Mouse (Mus musculus) heart, embryonic 12.5 days (tissue): ENCODE measurements around the gene Chchd6. TPM values are rescaled to one million over a fixed set of nuclear protein-coding genes. Genes with fewer than 3 reads are reported as not detected.

ENCODE experiments used
- ATAC-seq: fragments of 200-750 bp; cut with Nextera tagmentation; 2 replicates; pipeline ENCODE4 v1.8.0; 2017; ENCODE audit warnings: moderate TSS enrichment, moderate library complexity; ENCODE audit not compliant: insufficient number of reproducible peaks, low FRiP score
- H3K27ac ChIP-seq: fragments of 300-500 bp; sonication (generic); 2 replicates; pipeline ENCODE4 v1.5.1; 2016; ENCODE audit warnings: mild to moderate bottlenecking, moderate library complexity; ENCODE audit not compliant: poor library complexity, severe bottlenecking
- H3K27me3 ChIP-seq: fragments of 300-500 bp; sonication (generic); replicated peaks from 2 replicates; pipeline ENCODE4 v1.6.1; 2016; ENCODE audit warnings: mild to moderate bottlenecking, moderate library complexity
- H3K36me3 ChIP-seq: fragments of 300-500 bp; sonication (generic); 2 replicates; pipeline ENCODE4 v1.6.1; 2016; ENCODE audit warnings: mild to moderate bottlenecking, moderate library complexity
- H3K4me1 ChIP-seq: fragments of 300-500 bp; sonication (generic); replicated peaks from 2 replicates; pipeline ENCODE4 v1.6.1; 2016; ENCODE audit warnings: mild to moderate bottlenecking
- H3K4me2 ChIP-seq: fragments of 300-500 bp; sonication (generic); 2 replicates; pipeline ENCODE4 v1.6.1; 2016; ENCODE audit warnings: mild to moderate bottlenecking, moderate library complexity
- H3K4me3 ChIP-seq: fragments of 300-500 bp; sonication (generic); 2 replicates; pipeline ENCODE4 v1.5.1; 2016; ENCODE audit warnings: mild to moderate bottlenecking
- H3K9ac ChIP-seq: fragments of 300-500 bp; sonication (generic); 2 replicates; pipeline ENCODE4 v1.6.1; 2016; ENCODE audit warnings: mild to moderate bottlenecking, moderate library complexity
- H3K9me3 ChIP-seq: fragments of 300-500 bp; sonication (generic); replicated peaks from 2 replicates; pipeline ENCODE4 v1.6.1; 2016; ENCODE audit warnings: mild to moderate bottlenecking, moderate library complexity
- WGBS: fragments of 180-500 bp; shearing (Covaris S2); methylation state at CpG from one replicate; pipeline ENCODE4 v1.1.7; 2016; 5-methylcytosine and 5-hydroxymethylcytosine counted together
- polyA plus RNA-seq: library from polyadenylated mRNA; unstranded; fragments of >200 nt; fragmentation: Nextera tagmentation; extraction: Ambion mirVana; gene quantifications from 2 replicates; pipeline ENCODE4 v1.2.1, GENCODE M21; 2016

Chchd6 gene
- polyA plus RNA-seq, 1 experiment from 2014 or later: 39.7 TPM

GRCm38 (mm10) chr6:89419066-89419815 is 176.2 kb downstream of the Chchd6 start:
- H3K36me3 ChIP-seq: no peaks in the 10 kb centered on the region
- WGBS: 75% methylated on average over 3 of the region's 3 CpGs
- H3K4me3 ChIP-seq: no peak overlapping the region
- no peaks in the 10 kb centered on the region for H3K9me3 ChIP-seq
- H3K4me1 ChIP-seq: peaks cover 5% of the 10 kb centered on the region
- H3K27ac ChIP-seq: no peak overlapping the region
- H3K27me3 ChIP-seq: no peaks in the 10 kb centered on the region
- H3K9ac ChIP-seq: no peak overlapping the region
- no peak for ATAC-seq
- H3K4me2 ChIP-seq: no peak overlapping the region

- 49% methylated on average over 3 of the region's 3 CpGs for WGBS
- Histone ChIP-seq H3K27ac (no peak overlapping the region), H3K27me3 (no peaks in the 10 kb centered on the region), H3K9ac (no peak overlapping the region), H3K4me3 (no peak overlapping the region), H3K4me2 (no peak overlapping the region), H3K9me3 (no peaks in the 10 kb centered on the region), H3K4me1 (peaks cover 14% of the 10 kb centered on the region), H3K36me3 (no peaks in the 10 kb centered on the region)
- ATAC-seq: no peak
These were observed 179.3 kb downstream of the Chchd6 start for GRCm38 (mm10) chr6:89416030-89416595.

DNA sequence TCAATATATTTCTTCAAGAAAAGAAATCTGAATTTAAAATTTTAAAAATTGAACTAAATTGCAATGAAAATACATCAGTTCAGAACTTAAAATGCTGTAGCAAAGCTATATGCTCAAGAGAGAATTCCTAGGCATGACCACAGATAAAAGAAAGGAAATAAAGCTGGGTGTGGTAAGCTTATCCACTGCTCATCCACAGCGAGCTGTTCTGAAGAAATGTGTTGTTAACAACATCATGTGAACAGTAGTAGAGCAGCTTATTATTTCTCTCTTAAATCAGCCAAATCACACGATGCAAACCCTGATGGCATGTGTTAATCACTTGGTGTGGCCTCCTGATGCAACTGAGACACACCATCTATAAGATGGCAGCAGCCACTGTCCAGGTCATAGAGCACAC is 180.4 kb downstream of the Chchd6 start:
- Histone ChIP-seq H3K9ac (no peak overlapping the region), H3K4me2 (no peak overlapping the region), H3K27me3 (no peaks in the 10 kb centered on the region), H3K4me1 (peaks cover 14% of the 10 kb centered on the region), H3K36me3 (no peaks in the 10 kb centered on the region), H3K9me3 (no peaks in the 10 kb centered on the region), H3K27ac (no peak overlapping the region), H3K4me3 (no peak overlapping the region)
- WGBS: 81% methylated on average over 2 of the region's 2 CpGs
- ATAC-seq: no peak

DNA sequence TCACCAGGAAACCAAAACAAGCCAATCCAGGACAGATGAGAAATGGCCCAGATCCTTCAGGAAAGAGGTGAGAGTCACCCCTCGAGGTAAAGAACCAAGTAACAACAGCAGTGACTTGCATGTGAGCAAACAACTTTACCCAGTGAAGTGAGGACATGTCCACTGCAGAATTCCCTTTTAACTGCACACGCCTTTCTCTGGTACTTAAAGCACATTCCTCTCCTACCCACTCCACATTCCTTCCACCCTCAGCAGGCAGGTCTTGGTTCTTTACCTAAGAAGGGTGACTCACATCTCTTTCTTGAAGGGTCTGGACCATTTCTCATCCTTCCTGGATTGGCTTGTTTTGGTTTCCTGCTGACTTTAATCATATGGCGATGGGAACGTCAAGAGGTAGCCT is 181.3 kb downstream of the Chchd6 start:
- WGBS: 52% methylated on average over 4 of the region's 4 CpGs
- Histone ChIP-seq H3K4me1 (peaks cover 15% of the 10 kb centered on the region), H3K9me3 (no peaks in the 10 kb centered on the region), H3K27ac (no peak overlapping the region), H3K4me3 (no peak overlapping the region), H3K36me3 (no peaks in the 10 kb centered on the region), H3K9ac (no peak overlapping the region), H3K4me2 (no peak overlapping the region), H3K27me3 (no peaks in the 10 kb centered on the region)
- ATAC-seq: no peak

DNA sequence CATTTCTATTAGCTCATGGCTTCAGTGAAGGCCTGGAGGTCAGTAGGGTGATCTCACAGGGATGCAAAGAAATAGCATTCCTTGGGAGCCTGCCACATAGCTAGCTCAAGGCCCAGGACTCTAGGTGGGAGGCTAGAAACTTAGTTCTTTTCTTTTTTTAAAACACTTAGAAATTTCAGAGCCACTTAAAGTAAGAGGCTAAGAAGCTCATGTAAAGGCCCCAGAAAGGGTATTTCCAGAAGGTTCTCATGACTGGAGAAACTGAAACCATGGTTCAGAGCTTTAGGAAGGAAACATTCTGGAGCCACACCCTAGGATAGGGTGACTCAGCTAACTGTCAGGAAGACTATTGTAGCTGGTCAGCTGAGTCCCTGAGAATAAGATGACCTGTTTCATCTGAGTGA is 182.0 kb downstream of the Chchd6 start:
- Histone ChIP-seq H3K4me2 (no peak overlapping the region), H3K27me3 (no peaks in the 10 kb centered on the region), H3K27ac (no peak overlapping the region), H3K9me3 (no peaks in the 10 kb centered on the region), H3K4me1 (peaks cover 21% of the 10 kb centered on the region), H3K36me3 (no peaks in the 10 kb centered on the region), H3K4me3 (no peak overlapping the region), H3K9ac (no peak overlapping the region)
- ATAC-seq: no peak

- Histone ChIP-seq H3K27ac (no peak overlapping the region), H3K4me3 (no peak overlapping the region), H3K27me3 (no peaks in the 10 kb centered on the region), H3K9ac (no peak overlapping the region), H3K36me3 (no peaks in the 10 kb centered on the region), H3K4me2 (no peak overlapping the region), H3K9me3 (no peaks in the 10 kb centered on the region), H3K4me1 (peaks cover 24% of the 10 kb centered on the region)
- 68% methylated on average over 1 of the region's 1 CpGs for WGBS
- no peak for ATAC-seq
These were observed 182.9 kb downstream of the Chchd6 start for GRCm38 (mm10) chr6:89412562-89412961.

DNA sequence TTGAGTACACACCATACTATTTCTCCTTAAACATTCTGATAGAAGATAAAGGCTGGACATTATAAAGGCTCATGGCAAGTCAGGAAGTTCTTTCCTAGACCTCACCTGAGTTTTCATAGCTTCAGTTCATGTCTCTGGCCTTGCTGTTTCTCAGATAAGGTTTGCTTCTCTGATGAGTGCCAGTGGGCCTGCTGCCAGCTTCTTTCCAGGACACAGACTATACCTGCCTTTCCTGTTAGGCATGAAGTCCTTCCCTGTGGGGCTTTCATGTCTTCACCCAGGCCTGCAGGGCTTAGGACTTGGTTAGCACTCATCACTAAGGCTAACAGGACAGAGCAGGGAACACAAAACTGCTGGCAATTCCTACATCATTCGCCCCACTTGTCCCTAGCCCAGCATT is 186.4 kb downstream of the Chchd6 start:
- no peaks in the 10 kb centered on the region for H3K9me3 ChIP-seq
- H3K4me3 ChIP-seq: no peak overlapping the region
- WGBS: 77% methylated on average over 1 of the region's 1 CpGs
- no peak overlapping the region for H3K4me2 ChIP-seq
- no peak overlapping the region for H3K27ac ChIP-seq
- peaks cover 26% of the 10 kb centered on the region for H3K4me1 ChIP-seq
- H3K9ac ChIP-seq: no peak overlapping the region
- no peaks in the 10 kb centered on the region for H3K27me3 ChIP-seq
- no peaks in the 10 kb centered on the region for H3K36me3 ChIP-seq
- ATAC-seq: no peak

- Histone ChIP-seq H3K27me3 (no peaks in the 10 kb centered on the region), H3K4me1 (peaks cover 25% of the 10 kb centered on the region), H3K36me3 (no peaks in the 10 kb centered on the region), H3K9ac (no peak overlapping the region), H3K4me3 (no peak overlapping the region), H3K9me3 (no peaks in the 10 kb centered on the region), H3K4me2 (no peak overlapping the region), H3K27ac (no peak overlapping the region)
- 41% methylated on average over 5 of the region's 5 CpGs for WGBS
- no peak for ATAC-seq
These were observed 187.2 kb downstream of the Chchd6 start for GRCm38 (mm10) chr6:89408259-89408658.

DNA sequence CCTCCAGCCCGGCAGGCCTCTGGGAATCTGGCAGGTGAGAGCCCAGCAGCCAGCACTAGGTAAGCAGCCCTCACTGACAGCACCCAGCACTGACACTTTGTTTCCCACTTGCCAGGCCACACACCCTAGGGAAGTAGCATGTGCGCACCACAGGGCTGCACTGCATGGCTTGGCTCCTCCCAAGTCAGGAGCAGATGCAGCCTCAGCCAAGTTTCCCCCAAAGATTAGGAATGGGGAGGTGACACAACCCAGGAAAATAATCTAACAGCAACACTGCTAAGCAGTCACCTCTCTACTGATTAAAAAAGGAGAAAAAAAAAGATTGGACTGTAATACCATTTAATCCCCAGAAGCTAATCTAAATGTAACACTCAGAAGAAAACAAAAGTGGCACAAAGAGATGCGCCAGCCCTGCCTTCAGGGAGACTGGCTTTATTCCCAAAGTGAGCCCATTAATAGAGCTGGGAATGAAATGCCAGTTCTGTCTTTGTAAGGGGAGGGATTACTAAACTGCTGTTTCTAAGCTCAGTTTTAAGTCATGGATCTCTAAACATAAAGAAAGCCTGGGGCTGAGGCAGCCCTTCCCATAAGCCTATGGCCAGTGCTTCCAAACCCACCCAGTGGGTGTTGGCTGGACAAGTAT is 188.1 kb downstream of the Chchd6 start:
- no peak overlapping the region for H3K4me3 ChIP-seq
- H3K36me3 ChIP-seq: no peaks in the 10 kb centered on the region
- H3K4me1 ChIP-seq: peaks cover 24% of the 10 kb centered on the region
- no peak for ATAC-seq
- H3K9me3 ChIP-seq: no peaks in the 10 kb centered on the region
- H3K9ac ChIP-seq: no peak overlapping the region
- no peaks in the 10 kb centered on the region for H3K27me3 ChIP-seq
- WGBS: 69% methylated on average over 3 of the region's 3 CpGs
- H3K4me2 ChIP-seq: no peak overlapping the region
- H3K27ac ChIP-seq: no peak overlapping the region

DNA sequence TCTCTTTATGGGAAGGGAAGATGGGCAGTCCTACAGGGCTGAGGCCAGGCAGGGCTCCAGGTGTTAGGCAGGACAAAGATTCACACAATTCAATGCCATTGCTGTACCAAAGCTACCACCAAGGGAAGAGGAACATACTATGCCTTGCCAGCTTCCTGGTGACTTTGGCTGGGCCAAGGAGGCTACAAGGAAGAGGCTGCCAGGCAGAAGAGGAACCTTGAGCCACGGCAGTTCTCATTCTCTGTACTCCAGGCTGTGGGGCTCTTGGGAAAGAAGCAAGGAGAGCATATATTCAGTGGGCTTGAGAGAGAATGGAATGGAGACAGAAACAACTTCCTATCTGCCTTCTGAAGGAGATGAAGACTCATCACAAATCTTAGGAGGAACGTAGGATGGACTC is 190.5 kb downstream of the Chchd6 start:
- Histone ChIP-seq H3K27me3 (no peaks in the 10 kb centered on the region), H3K4me2 (no peak overlapping the region), H3K9ac (no peak overlapping the region), H3K36me3 (no peaks in the 10 kb centered on the region), H3K4me3 (no peak overlapping the region), H3K9me3 (no peaks in the 10 kb centered on the region), H3K27ac (no peak overlapping the region), H3K4me1 (peaks cover 24% of the 10 kb centered on the region)
- no peak for ATAC-seq
- WGBS: 81% methylated on average over 2 of the region's 2 CpGs

GRCm38 (mm10) chr6:89403257-89404225 is 191.9 kb downstream of the Chchd6 start:
- H3K4me3 ChIP-seq: no peak overlapping the region
- no peak overlapping the region for H3K27ac ChIP-seq
- WGBS: 40% methylated on average over 2 of the region's 2 CpGs
- no peak overlapping the region for H3K4me2 ChIP-seq
- no peak overlapping the region for H3K9ac ChIP-seq
- H3K4me1 ChIP-seq: peaks cover 17% of the 10 kb centered on the region
- H3K27me3 ChIP-seq: no peaks in the 10 kb centered on the region
- ATAC-seq: no peak
- H3K36me3 ChIP-seq: no peaks in the 10 kb centered on the region
- H3K9me3 ChIP-seq: no peaks in the 10 kb centered on the region
